Mouse (Mus musculus) stomach, embryonic 15.5 days (tissue): ENCODE results near the gene Gm17374. TPM values are rescaled to one million over a fixed set of nuclear protein-coding genes. Genes with fewer than 3 reads are reported as not detected.
"Not testable (repeated sequence)": the region's sequence is repeated elsewhere in the genome, so short reads cannot be mapped to it uniquely, and the experiment has no call there.

Experiments
- ATAC-seq: fragments of 200-750 bp; cut with Nextera tagmentation; 2 replicates; pipeline ENCODE4 v1.8.0; 2017; ENCODE audit warnings: low read depth, moderate number of reproducible peaks, moderate TSS enrichment; ENCODE audit not compliant: insufficient read depth, low FRiP score
- H3K27ac ChIP-seq: fragments of 300-500 bp; sonication (generic); 2 replicates; pipeline ENCODE4 v1.5.1; 2015; ENCODE audit warnings: mild to moderate bottlenecking, inconsistent platforms
- H3K27me3 ChIP-seq: fragments of 300-500 bp; sonication (generic); replicated peaks from 2 replicates; pipeline ENCODE4 v1.6.1; 2015; ENCODE audit warnings: inconsistent platforms
- H3K36me3 ChIP-seq: fragments of 300-500 bp; sonication (generic); 2 replicates; pipeline ENCODE4 v1.6.1; 2015; ENCODE audit warnings: inconsistent platforms
- H3K4me1 ChIP-seq: fragments of 300-500 bp; sonication (generic); 2 replicates; pipeline ENCODE4 v1.6.1; 2015; ENCODE audit warnings: inconsistent platforms
- H3K4me2 ChIP-seq: fragments of 300-500 bp; sonication (generic); 2 replicates; pipeline ENCODE4 v1.6.1; 2015; ENCODE audit warnings: mild to moderate bottlenecking, inconsistent platforms
- H3K4me3 ChIP-seq: fragments of 300-500 bp; sonication (generic); replicated peaks from 2 replicates; pipeline ENCODE4 v1.5.1; 2015; ENCODE audit warnings: inconsistent platforms
- H3K9ac ChIP-seq: fragments of 300-500 bp; sonication (generic); 2 replicates; pipeline ENCODE4 v1.6.1; 2015; ENCODE audit warnings: inconsistent platforms
- H3K9me3 ChIP-seq: fragments of 300-500 bp; sonication (generic); 2 replicates; pipeline ENCODE4 v1.6.1; 2016; ENCODE audit warnings: inconsistent platforms
- WGBS: fragments of 180-500 bp; shearing (Covaris S2); methylation state at CpG from one replicate; pipeline ENCODE4 v1.1.7; 2015; 5-methylcytosine and 5-hydroxymethylcytosine counted together
- polyA plus RNA-seq: library from polyadenylated mRNA; unstranded; fragments of >200 nt; fragmentation: Nextera tagmentation; extraction: Ambion mirVana; gene quantifications from 2 replicates; pipeline ENCODE4 v1.2.1, GENCODE M21; 2015

Gm17374 gene
- polyA plus RNA-seq, 1 experiment from 2014 or later: not detected

DNA sequence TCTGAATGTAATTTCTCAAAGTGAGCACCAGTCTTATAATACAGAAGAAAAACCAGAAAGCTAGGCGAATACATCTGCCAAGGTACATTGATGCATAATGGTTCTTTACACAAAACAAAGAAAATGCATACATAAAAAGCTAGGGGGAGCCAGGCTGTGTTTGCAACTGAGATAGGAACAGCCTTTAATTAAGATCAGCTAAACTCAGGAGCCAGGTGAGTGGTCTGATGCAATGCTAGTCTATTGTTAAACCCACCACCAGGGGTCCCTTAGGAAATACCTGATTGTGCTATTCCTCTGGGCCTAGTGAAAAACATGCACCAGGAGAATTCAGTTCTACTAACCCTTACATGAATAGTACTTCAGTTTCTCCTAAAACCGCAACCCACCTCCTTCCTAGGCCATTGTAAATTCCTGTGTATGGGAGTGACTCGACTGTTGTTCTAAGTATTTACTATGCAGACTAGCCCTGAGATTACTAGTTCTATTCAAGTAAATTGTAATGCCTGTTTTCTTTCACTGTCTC, 33.9 kb downstream of the Gm17374 start:
- H3K27me3 ChIP-seq, H3K4me3 ChIP-seq, H3K4me2 ChIP-seq, ATAC-seq, H3K4me1 ChIP-seq, H3K9ac ChIP-seq, H3K36me3 ChIP-seq, H3K9me3 ChIP-seq, H3K27ac ChIP-seq: not testable (repeated sequence)
- WGBS: 94% methylated on average over 3 of the region's 3 CpGs

DNA sequence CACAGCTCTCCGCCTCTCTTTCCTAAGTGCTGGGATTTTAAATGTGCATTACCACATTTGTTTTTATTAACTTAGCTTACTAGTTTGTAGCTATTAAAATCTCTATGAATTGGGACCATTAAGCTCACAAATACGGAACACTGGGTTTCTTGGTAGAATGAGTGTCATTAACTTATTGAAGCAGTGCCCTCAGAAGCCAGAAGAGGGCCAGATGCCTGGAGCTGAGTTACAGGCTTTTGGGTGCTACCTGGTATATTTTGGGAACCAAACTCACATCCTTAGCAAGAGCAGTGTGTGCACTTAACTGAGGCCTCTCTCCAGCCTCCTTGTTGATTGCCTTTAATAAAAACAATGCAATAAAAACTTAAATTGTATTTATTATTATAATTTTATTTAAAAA, 48.9 kb downstream of the Gm17374 start:
- Histone ChIP-seq H3K27me3 (no peaks in the 10 kb centered on the region), H3K27ac (no peak overlapping the region), H3K4me2 (no peak overlapping the region), H3K4me1 (no peaks in the 10 kb centered on the region), H3K4me3 (no peak overlapping the region), H3K9ac (no peak overlapping the region), H3K9me3 (no peaks in the 10 kb centered on the region), H3K36me3 (no peaks in the 10 kb centered on the region; the same call in none of the 2 replicates)
- no peak for ATAC-seq
- 77% methylated on average over 2 of the region's 2 CpGs for WGBS

DNA sequence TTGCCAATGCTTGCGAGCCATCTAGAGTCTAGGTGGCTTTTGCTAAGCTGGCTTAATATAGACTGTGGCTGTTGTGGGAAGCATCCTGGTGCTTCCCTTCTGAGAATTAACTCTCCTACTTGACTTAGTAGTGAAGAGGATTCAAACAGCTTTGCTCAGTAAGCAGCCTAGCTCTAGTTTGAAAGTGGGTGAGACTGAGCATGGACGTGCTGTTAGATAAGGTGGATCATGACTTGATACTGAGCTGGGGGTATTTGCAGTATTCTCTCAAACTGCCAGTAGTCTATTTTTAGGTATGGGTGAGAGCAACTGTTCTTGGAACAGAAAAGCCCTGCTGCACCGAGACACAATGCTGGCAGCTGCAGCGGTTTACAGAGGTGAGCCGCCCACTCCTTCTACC, 50.7 kb downstream of the Gm17374 start:
- 84% methylated on average over 5 of the region's 5 CpGs for WGBS
- Histone ChIP-seq H3K4me1 (no peaks in the 10 kb centered on the region), H3K4me2 (no peak overlapping the region), H3K9me3 (no peaks in the 10 kb centered on the region), H3K4me3 (no peak overlapping the region), H3K9ac (no peak overlapping the region), H3K36me3 (no peaks in the 10 kb centered on the region; the same call in none of the 2 replicates), H3K27me3 (no peaks in the 10 kb centered on the region), H3K27ac (no peak overlapping the region)
- no peak for ATAC-seq

Other genes with a start within 250 kb of the Gm17374 start
- 21.5 TPM in 2 replicates for gene Tasp1, start 85.2 kb upstream of the Gm17374 start, polyA plus RNA-seq
- 24.5 and 25.8 TPM in 2 replicates for gene Esf1, start 18.5 kb downstream of the Gm17374 start, polyA plus RNA-seq
- 22.6 and 25.4 TPM in 2 replicates for gene Ndufaf5, start 18.6 kb downstream of the Gm17374 start, polyA plus RNA-seq
- not detected in 2 replicates for gene Sel1l2, start 237.7 kb downstream of the Gm17374 start, polyA plus RNA-seq
- gene Macrod2, start 243.3 kb downstream of the Gm17374 start, polyA plus RNA-seq: 40.8 TPM in 2 replicates